9 mouse cellular contexts compared by ENCODE assay signal in genomic region chr19:47151332-47152061, GRCm38 (mm10). TPM values are rescaled to one million over a fixed set of nuclear protein-coding genes. Genes with fewer than 3 reads are reported as not detected.
DNase-seq lines count a peak whose midpoint lies in the region; ATAC-seq lines count a peak whose summit lies in the region.
"Had no signal": no experiment of that assay in that cellular context is flagged by ENCODE, and none has a peak within 500 bp of the region (broad histone marks: within the 10 kb centered on the region; RNA-seq: fewer than 3 reads in every experiment).

No protein-coding gene starts in this region.

- H3K36me3 ChIP-seq in kidney, embryonic 15.5 days = no peaks in the 10 kb centered on the region
- no peaks in the 10 kb centered on the region for H3K36me3 ChIP-seq in forebrain, embryonic 13.5 days (ENCODE audit: poor library complexity, severe bottlenecking)

- 0 out of 2 replicates have a peak overlapping the region, but pooled peaks have one; percentile 4 for H3K9ac ChIP-seq in kidney, embryonic 15.5 days
- H3K9ac ChIP-seq in forebrain, embryonic 13.5 days = peak overlapping the region; percentile 60

- WGBS in kidney, embryonic 15.5 days = 27% methylated on average over 32 of the region's 32 CpGs
- WGBS in forebrain, embryonic 13.5 days = 27% methylated on average over 32 of the region's 32 CpGs

- H3K27ac ChIP-seq in kidney, embryonic 15.5 days = no peak overlapping the region
- no peak overlapping the region for H3K27ac ChIP-seq in forebrain, embryonic 13.5 days

- H3K4me2 ChIP-seq in kidney, embryonic 15.5 days = peak overlapping the region; percentile 60
- peak overlapping the region; percentile 60 for H3K4me2 ChIP-seq in forebrain, embryonic 13.5 days

- no peak for DNase-seq in kidney, adult 11 months
- peak; percentile 45 for DNase-seq in cerebellum, adult 11-12 months
- peak; percentile 53 for DNase-seq in mesoderm, embryonic 11.5 days (ENCODE audit: low read depth, low spot score)
- no peak for DNase-seq in ovary, postnatal 14 days (ENCODE audit: low spot score)
- no peak for DNase-seq in spleen, postnatal 4 days (ENCODE audit: low spot score in 2 of 2)
- DNase-seq in adrenal gland, adult 18-20 months (ENCODE audit: low spot score in 2 of 2) = no peak

- H3K4me1 ChIP-seq in kidney, embryonic 15.5 days = peaks cover 13% of the 10 kb centered on the region
- H3K4me1 ChIP-seq in forebrain, embryonic 13.5 days = no peaks in the 10 kb centered on the region

- no peak for ATAC-seq in kidney, embryonic 15.5 days (replicated peaks; ENCODE audit: low FRiP score)
- ATAC-seq in forebrain, embryonic 13.5 days = peak; percentile 66
- ATAC-seq: Patski had no signal

- peaks cover 12% of the 10 kb centered on the region for H3K27me3 ChIP-seq in kidney, embryonic 15.5 days
- H3K27me3 ChIP-seq in forebrain, embryonic 13.5 days = no peaks in the 10 kb centered on the region

- H3K4me3 ChIP-seq in kidney, embryonic 15.5 days (replicated peaks) = peak overlapping the region; percentile 36
- H3K4me3 ChIP-seq in forebrain, embryonic 13.5 days = peak overlapping the region; percentile 32

- no peaks in the 10 kb centered on the region for H3K9me3 ChIP-seq in kidney, embryonic 15.5 days (replicated peaks)
- no peaks in the 10 kb centered on the region for H3K9me3 ChIP-seq in forebrain, embryonic 13.5 days (replicated peaks)

RNA-seq across cellular contexts. Expression of gene Calhm3, which starts 6.1 kb away (rescaled TPM):
- not detected in 2 replicates for polyA plus RNA-seq in kidney, embryonic 15.5 days (2015; fragmentation: Nextera tagmentation; extraction: Ambion mirVana)
- not detected in 2 replicates for polyA plus RNA-seq in forebrain, embryonic 13.5 days (2015; fragmentation: Nextera tagmentation; extraction: Ambion mirVana)
- not detected for total RNA-seq in adrenal gland, adult 18-20 months (2021)
- polyA plus RNA-seq: Patski had no signal

RNA-seq across cellular contexts. Expression of gene Calhm1, which starts 7.4 kb away (rescaled TPM):
- not detected in 2 replicates for polyA plus RNA-seq in kidney, embryonic 15.5 days (2015; fragmentation: Nextera tagmentation; extraction: Ambion mirVana)
- polyA plus RNA-seq in forebrain, embryonic 13.5 days (2015; fragmentation: Nextera tagmentation; extraction: Ambion mirVana) = not detected in 2 replicates
- not detected for total RNA-seq in adrenal gland, adult 18-20 months (2021)
- polyA plus RNA-seq: Patski had no signal

RNA-seq across cellular contexts. Expression of gene Calhm2, which starts 13.4 kb away (rescaled TPM):
- 5.7 and 7.2 TPM in 2 replicates for polyA plus RNA-seq in kidney, embryonic 15.5 days (2015; fragmentation: Nextera tagmentation; extraction: Ambion mirVana)
- polyA plus RNA-seq in forebrain, embryonic 13.5 days (2015; fragmentation: Nextera tagmentation; extraction: Ambion mirVana) = 1.0 and 1.4 TPM in 2 replicates
- 1 to 10 TPM; 5.1 to 5.5 TPM for total RNA-seq in adrenal gland, adult 18-20 months (2021)

RNA-seq across cellular contexts. Expression of gene Neurl1a, which starts 27.1 kb away (rescaled TPM):
- 4.8 and 6.5 TPM in 2 replicates for polyA plus RNA-seq in kidney, embryonic 15.5 days (2015; fragmentation: Nextera tagmentation; extraction: Ambion mirVana)
- 2.8 and 4.4 TPM in 2 replicates for polyA plus RNA-seq in forebrain, embryonic 13.5 days (2015; fragmentation: Nextera tagmentation; extraction: Ambion mirVana)
- 10 to 100 TPM; 13.4 to 16.9 TPM for total RNA-seq in adrenal gland, adult 18-20 months (2021)

Comparison
In these comparisons a context has a peak if more than half of its experiments do, and no peak if none do; other contexts are left out.
1. DNase-seq: peak in cerebellum, adult 11-12 months (single experiment) and mesoderm, embryonic 11.5 days (single experiment); none in kidney, adult 11 months (single experiment), ovary, postnatal 14 days (single experiment), spleen, postnatal 4 days (0 of 2) and adrenal gland, adult 18-20 months (0 of 2).